Mouse (Mus musculus): ENCODE measurements around the gene E2f3. TPM values are rescaled to one million over a fixed set of nuclear protein-coding genes. Genes with fewer than 3 reads are reported as not detected.

The E2f3 gene
- total RNA-seq, 4 experiments from 2014 or later = 24.1 to 27.6 (median 25.0) TPM

DNA sequence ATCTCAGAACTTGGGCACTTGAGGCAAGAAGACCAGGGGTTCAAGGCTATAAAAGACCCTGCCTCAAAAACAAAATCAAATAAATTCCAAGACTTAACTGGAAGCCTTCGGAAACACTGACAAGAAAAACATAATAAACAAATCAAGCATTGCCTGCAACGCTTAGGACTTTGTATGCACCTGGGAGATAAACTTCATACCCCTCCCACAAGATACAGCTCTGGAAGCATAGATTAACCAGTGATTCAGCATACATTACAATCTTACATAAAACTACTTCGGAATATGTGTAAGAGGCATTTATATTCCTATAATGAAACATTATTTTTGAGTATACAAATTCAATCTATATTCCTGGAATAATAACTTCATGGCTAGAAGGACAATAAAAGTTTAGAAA lies 3.5 kb downstream of the E2f3 start:
- no peak for DNase-seq (ENCODE audit: low spot score in 2 of 2)

DNA sequence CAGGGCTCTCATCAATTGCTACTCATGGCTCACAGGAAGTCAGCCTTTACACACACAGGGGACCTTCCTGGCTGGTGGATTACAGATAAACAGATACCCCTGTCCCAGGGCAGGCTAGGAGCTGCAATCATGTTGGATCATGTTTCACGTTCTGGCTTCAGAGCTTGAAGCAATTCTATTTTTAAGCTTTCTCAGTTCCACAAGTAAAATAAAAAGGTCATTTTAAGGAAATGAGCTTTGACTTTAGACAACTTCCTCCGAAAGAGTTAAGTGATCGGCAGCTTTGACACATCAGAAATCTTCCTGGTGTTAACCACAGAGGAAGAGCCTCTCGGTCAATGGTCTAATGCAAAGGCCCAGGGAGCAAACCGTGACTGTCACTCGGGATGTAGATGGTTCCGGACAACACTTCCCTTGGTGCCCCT lies 6.7 kb downstream of the E2f3 start:
- no peak for DNase-seq (ENCODE audit: low spot score in 2 of 2)

DNA sequence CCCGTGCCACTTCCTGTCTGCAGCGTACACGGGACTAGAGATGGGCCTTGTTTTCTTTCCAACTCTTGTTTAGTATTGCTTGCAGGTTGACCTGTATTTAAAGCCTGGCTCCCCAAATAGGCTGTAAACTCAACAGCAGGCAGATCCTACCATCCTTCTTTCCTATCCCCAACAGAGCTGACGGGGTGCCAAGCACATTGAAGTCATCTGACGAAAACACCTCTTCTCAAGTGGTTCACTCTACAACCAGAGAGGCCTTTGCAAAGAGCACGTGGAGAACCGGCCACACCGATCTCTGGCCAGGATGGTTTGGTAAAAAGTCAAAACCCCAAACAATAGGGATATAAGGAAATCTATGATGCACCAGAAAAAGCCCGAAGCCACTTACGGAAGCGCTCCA lies 8.5 kb downstream of the E2f3 start:
- no peak for DNase-seq (ENCODE audit: low spot score in 2 of 2)

DNA sequence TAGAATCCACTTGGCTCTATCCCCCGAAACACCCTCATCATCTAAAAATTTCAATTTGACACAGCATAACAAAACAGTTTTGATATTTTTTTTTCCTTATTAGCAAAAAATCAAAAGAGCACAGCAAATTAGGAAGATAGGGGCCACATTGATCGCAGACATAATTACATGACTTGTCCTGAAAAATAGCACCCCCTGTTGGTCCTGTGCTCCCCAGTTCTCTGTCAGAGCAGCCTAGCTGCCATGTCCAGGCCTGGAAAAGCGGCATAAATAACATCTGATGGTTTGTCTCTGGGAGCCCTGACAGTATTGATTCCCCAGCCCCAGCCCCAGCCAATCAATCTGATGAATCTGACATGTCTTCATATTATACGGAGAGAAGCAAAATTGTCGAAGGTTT lies 11.8 kb downstream of the E2f3 start:
- no peak for DNase-seq (ENCODE audit: low spot score in 2 of 2)

DNA sequence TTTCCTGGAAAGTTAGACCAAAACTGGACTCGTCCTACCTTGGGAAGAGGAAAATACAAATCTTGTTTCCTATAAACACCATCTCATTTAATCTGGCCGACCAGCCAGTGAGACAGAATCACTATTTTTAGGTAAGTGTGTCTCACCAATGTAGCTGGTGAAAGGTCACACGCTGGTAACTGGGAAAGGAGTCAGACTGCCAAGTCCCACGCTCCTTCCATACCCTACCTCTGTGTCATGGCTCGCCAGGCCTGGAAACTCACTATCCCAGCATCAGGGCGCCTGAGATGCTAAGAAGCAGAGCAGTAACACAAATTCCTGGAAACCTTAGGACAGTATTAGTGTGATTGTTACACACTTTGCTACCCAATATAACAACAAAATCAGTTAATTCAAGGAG lies 12.3 kb downstream of the E2f3 start:
- no peak for DNase-seq (ENCODE audit: low spot score in 2 of 2)

DNA sequence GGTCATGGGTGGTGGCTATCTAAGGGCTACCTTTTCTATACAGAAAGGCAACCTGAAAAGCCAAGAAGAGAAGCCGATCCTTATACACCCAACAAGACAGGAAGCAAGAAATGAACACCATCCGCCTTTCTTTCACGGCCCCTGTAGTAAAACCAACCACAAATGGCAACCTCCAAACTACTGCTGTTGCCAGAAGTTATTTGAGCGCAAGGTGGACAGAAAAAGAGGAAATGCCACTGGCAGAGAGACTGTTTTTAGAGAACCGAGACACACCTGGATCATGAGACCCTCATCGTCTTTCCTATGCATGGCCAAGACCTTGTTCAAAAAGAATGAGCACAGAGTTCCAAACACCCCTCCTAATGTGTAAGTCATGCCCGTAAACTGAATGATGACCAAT lies 15.5 kb downstream of the E2f3 start:
- DNase-seq (ENCODE audit: low spot score in 2 of 2) = no peak

DNA sequence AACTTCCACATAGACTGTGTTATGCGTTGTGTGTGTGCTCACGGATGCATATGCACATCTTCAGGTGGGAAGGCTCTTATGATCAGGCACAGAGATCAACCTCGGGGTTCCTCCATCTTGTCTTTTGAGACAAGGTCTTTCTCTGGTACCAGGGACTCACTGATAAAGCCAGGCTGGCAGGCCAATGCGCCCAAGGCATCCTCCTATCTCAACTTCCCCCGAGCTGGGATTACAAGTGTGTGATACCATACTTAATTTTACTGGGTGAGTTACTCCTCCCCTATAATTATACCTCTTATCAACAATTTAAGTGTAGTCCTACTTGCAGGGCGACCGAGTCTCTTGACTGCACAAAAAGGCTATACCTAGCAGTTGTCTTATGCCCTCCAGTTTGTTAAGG lies 17.2 kb downstream of the E2f3 start:
- DNase-seq (ENCODE audit: low spot score in 2 of 2) = no peak

DNA sequence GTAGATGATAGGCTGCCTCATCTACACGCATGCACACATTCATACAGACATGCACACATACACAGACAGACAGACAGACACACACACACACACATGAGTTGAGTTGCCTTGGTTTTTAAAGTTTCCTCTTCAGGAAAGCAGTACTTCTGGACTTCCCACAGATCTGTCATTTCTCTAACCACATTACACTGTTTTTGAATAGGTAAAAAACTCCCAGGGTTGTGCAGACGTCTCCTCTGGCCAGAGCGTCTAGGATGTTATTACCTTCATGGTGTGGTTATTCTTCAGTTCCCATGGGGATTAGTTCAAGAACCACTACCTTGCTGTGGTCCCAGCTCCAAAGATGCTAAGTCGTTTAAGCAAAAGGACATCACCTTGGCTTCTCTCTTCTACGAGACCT lies 18.5 kb downstream of the E2f3 start:
- no peak for DNase-seq (ENCODE audit: low spot score in 2 of 2)

DNA sequence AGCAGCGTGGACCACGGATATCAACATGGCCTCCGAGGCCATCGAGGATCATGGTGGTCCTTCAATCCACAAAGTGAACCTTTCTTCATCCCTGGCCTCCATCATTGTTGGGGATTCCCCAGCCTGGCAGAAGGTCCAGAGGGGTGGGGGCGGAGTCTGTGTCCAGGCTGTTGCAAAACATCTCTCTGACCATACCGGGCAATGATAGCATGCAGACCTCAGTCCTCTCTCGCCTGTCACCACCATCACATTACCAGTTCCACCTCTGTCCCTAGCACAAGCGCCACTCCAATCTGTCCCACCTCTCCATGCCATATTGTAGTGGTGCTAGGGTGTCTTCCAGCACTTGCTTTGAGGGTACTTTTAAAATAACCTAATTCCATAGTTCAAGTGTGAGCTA lies 18.9 kb downstream of the E2f3 start:
- no peak for DNase-seq (ENCODE audit: low spot score in 2 of 2)

DNA sequence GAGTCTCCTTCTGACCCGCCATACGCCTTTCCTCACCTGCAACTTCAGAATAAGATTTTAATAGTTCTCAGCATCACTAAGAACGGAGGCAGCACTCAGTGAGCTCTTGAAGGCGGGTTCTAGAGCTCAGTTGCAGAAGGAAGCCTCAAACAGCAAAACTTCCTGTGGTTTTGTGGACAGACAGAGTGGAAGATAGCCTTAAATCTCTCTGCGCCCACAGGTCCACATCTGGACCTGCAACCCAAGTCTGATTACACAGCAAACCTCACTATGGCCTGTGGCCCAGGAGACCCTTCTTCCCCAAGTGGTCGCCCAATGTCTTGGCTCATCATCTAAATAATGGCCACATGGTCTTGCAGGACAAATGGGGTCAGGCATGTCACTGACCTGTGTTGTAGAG lies 21.8 kb downstream of the E2f3 start:
- DNase-seq (ENCODE audit: low spot score in 2 of 2) = no peak

DNA sequence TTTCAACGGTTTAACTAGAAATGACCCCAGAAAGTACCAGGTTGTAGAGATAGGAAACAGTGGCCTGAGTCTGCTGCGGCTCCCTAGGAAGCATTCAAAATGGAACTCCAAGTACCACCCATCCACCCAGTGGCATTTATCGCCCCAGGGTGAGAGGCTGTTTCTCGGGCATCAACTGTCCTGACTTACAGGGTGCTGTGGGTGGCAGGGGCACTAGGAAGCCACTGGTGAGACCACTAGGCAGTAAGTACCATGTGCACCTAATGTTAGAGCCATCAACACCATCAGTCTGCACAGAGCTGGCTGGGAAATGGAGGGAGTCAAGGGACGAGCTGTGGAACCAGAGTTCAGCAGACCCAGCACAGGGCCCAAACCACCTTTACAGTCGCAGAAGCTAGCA lies 25.4 kb downstream of the E2f3 start:
- no peak for DNase-seq (ENCODE audit: low spot score in 2 of 2)

DNA sequence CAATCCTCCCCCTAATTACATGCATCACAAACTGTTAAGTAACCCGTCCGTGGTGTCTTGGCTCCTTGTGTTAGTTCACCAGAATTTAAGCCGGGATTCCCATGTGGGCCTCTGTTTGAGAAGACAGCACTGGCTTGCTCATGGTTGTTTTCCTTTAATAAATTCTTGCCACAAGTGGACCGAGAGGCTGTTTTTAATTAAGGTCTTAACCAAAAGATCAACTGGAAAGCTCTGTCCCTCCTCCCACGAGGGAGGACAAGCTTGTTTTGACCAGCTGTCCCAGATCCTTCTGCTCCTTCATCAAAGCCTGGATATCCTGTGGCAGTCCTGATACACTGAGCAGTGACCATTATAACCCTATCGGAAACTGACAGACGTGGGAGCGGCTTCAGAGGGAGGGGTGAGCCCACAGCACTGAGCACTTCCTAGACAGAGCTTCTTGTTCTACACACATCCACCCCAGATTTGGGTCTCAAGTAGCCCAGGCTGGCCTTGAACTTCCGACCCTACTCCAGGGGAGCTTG lies 28.1 kb downstream of the E2f3 start:
- no peak for DNase-seq (ENCODE audit: low spot score in 2 of 2)

DNA sequence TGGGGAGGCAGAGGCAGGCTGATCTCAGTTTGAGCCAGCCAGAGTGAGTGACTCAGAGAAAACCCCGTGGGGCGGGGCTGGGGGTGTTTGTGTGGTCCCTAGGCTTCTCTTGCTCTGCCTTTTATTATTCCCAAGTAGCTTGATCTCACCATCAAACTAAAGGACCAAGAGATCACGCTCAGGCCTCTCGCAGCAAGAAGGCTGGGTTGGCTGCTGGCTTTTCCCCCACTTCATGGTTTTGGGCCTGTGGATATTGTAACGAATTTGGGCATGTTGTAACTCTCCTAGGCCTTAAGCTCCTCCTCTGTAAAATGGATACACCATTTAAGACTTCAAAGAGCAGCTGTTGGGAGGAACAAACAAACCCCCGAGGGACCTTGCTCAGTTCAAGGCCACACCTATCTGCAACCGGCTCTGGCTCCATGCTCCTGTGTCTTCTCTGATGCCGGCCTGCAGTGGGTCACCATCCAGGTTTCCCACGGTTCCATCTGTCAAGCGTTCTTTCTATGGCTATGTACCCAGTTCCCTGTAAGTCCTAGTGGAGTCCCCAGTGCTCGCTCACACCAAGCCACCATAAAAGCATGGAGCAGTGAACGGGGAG lies 28.9 kb downstream of the E2f3 start:
- no peak for DNase-seq (ENCODE audit: low spot score in 2 of 2)

DNA sequence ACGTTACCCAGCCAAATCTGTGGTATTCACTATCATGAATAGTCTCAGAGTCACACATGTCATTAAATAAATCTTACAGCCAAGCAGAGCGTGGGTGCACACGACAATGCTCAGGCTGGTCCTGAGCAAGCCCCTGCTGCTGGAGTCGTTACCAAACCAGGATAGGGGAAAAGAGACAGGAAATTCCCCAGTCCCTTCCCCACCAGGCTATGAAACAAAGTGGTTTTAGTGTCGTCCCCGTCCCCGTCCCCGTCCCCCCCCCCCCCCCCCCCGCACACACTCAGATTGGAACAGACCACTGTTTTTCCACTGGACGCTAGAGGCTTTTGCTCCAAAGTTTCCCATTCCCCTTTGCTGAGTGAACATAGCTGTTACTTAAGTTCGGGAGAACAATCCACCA lies 30.6 kb downstream of the E2f3 start:
- DNase-seq (ENCODE audit: low spot score in 2 of 2) = no peak

DNA sequence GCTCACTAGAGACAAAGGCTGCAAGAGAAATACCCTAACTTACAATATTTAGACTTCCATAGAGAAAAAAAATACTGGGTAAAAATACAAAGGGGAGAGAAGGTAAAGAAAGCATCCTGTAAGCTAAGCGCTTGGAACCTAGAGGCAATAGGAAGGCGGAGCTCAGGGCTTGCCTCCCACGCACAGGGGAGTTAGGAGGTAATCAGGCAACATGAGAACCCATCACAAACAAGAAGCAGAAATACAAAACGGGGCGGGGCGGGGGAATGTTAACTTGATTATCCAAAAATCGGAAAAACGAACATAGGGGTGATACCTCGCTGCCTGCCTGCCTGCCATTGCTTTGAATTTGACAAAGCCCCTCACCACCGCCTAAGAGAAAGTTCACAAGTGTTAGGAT lies 31.1 kb downstream of the E2f3 start:
- no peak for DNase-seq (ENCODE audit: low spot score in 2 of 2)

DNA sequence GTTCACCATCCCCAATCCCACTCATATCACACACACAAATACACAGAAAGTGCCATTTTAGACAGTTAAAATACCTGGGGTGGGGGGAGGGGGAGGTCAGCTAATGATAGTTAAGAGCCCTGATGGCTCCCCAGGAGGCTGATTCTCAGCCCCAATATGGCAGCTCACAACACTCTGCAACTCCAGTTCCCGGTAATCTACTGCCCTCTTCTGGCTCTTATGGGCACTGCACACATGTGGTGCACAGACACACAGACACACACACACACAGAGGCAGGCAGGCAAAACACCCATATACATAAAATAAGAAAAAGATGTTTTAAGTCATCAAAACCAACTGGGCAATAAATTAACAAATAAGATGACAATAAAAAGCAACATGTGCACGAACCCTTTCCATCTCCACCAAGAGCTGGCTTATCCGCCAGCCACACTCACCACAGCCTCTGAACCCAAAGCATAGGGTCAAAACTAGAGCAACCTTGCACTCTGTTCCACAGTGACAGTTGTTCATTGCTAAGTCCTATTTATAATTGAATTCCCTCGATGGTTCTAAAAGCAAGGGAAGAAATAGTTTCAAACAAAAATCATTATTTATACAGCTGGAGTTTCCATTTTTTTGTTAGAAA lies 32.3 kb downstream of the E2f3 start:
- DNase-seq (ENCODE audit: low spot score in 2 of 2) = no peak

DNA sequence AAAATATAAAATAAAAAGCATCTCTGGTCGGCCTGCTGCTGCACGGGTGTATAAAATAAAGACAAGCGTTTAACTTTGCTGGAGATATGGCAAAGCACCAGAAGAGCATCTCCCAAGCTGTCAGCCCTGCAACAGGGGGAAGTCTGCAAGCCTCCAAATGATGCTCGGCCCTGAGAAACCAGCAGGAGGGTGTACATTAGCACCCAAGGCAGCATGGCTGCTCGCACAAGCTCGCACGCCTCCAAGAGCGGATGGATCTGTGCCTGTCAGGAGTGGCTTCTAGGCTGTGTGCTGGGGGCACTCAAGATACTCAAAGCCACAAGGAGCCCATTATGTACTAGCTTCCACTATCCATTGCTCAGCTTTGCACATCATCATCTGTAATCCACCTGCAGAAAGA lies 39.8 kb downstream of the E2f3 start:
- DNase-seq (ENCODE audit: low spot score in 2 of 2) = peak in 1 of 2 experiments; percentile 34

DNA sequence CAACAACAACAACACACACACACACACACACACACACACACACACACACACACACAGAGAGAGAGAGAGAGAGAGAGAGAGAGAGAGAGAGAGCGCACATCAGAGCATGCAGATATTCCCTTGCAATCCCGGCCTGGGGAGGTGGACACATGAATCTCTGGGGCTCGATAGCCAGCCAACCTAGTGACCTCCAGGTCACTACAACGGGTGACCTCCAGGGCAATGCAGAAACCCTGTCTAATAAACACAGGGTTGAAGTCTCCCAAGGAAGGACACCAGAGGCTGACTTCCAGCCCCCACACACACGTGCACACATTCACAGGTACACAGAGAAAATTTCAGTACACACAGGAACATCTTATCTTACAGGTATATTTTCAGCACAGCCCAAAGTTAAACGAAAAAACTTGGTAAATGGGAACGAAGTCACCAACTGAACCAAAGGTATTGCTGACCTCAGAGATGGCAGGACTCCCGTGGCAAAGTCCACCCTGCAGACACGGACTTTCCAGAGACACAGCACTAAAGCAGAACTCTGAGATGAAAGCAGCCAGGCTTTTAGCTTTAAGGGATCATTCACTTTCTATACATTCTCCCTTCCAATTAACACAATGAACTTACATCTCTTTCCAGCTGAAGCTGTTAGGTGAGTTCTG lies 40.8 kb downstream of the E2f3 start:
- DNase-seq (ENCODE audit: low spot score in 2 of 2) = no peak

DNA sequence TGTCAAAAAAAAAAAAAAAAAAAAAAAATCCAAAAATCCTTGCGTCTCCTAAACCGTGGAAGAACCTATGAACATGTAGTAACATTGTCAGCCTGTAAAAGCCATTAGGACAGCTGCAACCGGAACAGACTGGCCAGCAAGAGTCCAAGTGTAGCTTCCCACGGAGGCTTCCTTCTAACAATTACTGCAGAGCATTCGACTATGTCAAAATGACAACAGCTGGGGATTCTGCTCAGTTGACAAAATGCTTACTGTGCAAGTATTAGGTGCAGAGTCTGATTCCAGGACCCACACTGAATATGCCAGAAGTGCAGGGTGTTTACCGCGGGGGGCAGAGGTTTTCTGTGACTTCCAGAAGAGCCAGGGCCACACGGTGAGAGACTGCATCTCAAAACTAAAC lies 41.4 kb downstream of the E2f3 start:
- no peak for DNase-seq (ENCODE audit: low spot score in 2 of 2)

DNA sequence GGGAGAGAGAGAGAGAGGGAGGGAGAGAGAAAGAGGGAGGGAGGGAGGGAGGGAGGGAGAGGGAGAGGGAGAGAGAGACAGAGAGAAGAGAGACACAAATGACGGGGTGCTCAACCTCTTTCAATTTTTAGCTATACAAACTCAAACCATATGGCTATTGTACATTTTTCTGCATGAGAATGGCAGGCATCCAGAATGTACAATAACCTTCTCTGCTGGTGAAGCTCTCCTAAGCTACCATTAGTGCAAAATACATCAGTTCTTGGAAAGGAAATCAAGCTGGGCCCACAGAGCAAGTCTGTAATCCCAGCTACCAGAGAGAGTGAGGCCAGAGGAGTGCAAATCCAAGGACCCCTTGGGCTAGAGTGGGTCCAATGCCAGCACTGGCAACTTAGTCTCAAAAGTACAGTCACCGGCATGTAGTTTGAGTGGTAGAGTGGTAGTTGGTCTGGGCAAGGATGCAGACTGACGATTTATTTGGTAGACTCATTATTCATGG lies 42.3 kb downstream of the E2f3 start:
- peak in 1 of 2 experiments; percentile 14 for DNase-seq (ENCODE audit: low spot score in 2 of 2)

DNA sequence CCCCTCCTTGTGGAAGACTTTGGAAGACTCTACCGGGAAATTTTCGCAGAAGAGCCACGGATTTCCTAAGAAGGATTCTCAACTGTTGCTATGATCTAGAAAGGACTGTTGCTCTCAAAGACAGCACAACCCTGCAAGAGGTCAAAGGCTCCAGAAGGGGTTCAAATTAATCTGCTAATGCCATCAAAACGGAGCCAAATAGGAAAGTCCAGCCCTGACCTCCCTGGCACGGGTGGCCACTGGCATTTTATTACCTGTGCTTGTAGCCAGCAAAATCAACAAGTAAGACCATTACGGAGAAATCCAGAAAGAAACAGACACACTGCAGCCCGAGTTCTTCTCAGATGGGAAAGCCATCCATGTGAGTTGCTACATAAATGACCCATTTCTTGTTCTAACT lies 45.8 kb downstream of the E2f3 start:
- no peak for DNase-seq (ENCODE audit: low spot score in 2 of 2)

DNA sequence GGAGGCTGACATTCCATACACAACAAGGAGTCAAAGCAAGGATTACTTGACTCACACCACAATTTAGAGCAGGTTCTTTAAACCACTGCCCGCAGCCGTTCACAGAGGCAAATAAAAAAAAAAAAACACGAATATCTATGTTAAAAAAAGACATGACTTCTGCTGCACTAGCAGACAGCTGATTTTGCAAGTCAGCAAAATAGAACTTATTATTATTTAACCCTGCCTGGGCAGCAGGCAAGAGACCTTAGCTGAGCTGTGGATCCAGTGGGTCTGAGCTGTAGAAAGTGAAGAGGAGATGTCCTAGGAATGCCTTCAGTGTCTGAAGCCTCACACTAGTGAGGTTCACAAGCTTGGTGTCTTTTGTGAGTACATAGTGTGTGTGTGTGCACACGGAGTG lies 46.5 kb downstream of the E2f3 start:
- no peak for DNase-seq (ENCODE audit: low spot score in 2 of 2)

DNA sequence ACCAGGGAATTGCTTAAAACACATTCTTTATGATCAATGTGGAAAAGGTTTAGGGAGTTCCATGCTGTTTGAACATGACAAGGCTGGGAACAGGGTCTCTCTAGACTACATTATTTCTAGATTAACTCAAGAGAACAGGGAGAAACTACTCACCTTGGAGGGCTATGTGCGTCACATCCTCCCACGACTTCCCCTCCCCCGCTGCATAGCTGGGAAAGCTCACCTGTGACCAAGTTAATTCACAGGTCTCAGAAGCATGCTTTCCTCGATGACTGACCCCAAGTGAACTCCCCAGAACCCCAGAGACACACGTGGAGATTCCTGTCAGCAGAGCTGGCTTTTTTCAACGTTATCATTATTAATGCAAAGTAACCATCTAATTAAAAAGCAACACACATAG lies 47.1 kb downstream of the E2f3 start:
- DNase-seq (ENCODE audit: low spot score in 2 of 2) = no peak
